Mouse (Mus musculus): ENCODE results near the gene Fbn1. TPM values are rescaled to one million over a fixed set of nuclear protein-coding genes. Genes with fewer than 3 reads are reported as not detected.

The Fbn1 gene
- total RNA-seq, 4 experiments from 2014 or later, result 11.4 to 25.4 (median 14.2) TPM

DNA sequence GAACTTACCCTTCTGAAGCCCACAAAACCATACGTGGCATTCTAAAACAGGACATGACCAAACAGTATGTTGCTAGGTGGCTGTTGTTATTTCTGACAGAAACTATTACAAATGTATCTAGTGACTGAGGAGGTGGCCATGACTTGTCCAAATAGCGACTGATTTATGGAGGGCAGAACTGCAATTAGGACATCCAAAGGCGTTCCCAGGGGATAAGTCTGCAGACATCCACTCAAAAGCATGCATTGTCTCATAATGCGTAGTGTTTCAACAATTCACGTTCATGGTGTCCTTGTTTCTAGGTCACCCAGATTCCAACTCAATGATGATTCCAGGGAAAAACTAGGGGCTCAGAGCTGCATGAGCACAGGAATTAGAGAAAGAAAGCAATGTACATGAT lies 53.0 kb downstream of the Fbn1 start:
- peak; percentile 59 for DNase-seq

DNA sequence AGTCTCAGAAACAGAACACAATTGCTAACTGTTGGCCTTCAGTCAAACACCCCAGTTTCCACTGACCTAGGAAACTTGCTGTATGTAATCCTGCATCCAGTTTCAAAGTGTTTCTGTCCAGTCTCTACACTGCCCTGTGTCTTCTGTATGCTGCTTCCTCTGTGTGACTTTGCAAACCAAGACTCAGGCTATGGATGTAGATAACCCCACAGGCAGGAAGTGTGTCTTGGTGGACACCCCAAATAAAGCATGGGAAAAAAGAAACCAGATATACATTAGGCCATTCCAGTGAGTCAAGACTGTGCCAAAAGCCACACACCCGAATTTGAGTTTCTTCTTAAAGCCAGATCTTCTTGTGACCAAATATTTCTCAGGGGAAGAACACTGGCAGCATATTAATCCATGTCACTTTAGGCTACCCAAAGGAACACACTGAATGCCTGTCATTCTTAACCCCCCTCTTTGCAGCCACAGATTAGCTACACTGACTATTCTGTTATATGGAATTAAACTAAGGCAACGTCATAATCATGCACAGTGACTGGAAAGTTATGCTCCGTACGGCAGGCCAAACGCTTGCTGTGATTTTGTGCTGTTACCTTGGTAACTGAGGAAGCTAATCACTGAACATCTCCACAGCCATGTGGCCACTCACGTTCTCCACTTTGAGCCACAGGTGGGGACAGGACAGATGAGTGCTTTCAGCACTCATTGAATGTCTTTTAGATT lies 55.3 kb downstream of the Fbn1 start:
- DNase-seq, result no peak

DNA sequence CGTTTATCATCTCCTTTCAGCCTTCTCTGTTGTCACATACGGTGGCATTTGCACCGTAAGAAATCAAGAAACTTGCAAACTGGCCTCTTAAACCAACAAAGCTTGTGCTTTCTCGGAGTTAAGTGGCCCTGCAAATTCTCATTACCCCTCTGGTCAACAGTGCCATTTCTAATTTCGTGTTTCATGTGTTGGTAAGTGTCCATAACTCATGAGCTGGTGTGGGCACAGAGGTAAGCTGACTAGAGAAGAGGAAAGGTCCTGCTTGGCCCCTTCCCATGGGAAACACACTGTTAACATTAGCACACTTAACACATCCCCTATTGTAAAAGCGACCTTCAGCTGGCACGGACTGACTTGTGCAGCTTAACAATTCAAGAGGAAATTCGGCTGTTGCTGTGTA lies 58.4 kb downstream of the Fbn1 start:
- no peak for DNase-seq

DNA sequence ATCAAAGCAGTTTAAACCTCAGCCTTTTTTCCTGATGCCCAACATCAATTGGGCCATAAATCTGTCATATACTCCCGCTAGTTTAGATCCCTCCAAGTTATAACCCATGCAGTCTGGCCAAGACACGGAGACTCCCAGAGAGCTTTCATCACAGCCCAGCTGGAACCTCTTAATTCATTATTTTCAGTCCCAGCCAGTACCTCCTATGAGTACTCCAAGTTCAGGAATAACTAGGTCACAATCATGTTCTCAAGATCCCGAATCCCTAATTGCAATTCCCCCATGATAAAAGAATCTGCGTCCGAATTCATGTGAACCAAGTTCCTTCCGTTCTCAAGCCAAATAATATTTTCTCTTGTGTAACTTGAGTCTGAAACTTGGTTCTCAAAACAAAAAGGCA lies 58.9 kb downstream of the Fbn1 start:
- DNase-seq, result no peak

DNA sequence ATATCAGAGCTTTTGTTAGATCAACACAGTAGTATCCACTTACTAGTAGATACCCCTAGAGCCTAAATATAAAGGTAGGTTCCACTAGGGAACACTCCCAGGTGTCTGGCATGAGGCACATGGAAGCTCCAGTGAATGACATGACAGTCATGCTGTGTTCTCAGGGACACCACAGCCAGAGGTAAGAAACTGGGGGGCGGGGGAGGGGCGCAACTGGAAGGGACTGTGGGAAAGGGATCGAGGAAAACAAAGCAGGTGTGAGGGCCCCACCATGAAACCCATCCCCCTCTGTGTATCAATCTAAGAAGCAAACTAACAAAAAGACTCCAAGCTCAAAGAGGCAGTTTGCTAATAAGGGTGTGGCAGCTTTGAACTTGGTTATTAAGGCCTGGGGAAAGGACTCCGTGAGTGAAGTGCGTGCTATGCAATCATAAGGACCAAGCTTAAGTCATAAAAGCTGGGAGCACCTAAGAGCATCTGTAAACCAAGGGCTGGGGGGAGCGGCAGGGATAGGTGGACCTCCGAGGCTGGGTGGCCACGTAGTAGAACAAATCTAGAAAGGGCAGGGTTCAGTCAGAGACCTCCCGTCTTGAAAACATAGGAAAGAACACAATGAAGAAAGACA lies 60.4 kb downstream of the Fbn1 start:
- no peak for DNase-seq

DNA sequence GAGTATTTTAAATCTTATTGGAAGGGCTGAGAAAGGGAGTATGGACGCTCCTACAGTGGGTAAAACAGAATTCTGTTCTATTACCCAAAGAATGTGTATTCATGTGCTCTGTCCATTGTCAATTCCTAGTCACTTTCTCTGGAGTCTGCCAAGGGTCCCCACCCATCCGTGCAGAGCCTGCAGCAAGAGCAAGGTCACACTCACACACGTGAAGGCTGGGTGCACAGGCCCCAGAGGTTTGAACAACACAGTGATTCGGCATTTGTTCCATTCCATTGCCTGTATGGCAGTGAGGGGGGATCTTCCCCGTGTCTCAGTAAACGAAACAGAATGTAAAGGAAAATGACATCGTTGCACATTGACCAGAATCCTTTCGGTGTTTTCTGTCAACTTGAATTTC lies 69.4 kb downstream of the Fbn1 start:
- no peak for DNase-seq

DNA sequence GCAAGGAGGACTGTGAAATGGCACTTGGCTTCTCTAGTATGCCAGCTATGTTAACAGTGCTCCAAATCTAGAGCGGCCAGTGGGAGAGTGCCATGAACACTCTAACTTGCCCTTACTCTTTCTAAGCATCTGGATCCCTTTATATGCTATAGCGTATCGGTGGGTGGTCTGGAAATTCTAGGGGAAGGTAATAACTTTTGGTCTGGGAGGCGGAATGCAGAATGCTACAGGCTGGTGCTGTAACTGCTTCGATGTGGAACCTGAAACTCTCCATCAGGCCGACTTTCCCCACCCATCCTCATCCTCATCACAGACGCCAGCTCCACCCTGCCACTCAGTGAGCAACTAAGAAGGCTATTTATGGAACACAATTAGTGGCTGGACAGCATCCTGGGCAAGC lies 71.6 kb downstream of the Fbn1 start:
- DNase-seq, result no peak

DNA sequence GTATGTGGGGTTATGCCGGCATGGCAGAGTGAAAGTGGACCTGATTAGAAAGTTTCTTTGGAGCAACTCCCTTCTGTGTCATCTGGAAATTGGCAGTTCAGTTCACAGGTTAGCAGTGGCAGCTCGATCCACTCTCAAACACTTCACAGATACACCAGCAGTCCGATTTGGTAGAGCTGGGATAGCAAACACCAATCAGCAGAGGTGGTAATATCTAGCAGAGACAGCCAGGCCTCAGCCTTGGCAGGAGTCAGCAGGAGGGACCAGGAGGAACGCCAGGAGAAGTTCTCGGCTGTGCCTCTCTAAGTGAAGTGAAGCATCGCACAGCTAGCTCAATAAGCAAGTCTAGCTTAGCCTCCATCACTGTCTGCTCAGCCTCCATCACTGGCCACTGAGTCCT lies 74.3 kb downstream of the Fbn1 start:
- no peak for DNase-seq

DNA sequence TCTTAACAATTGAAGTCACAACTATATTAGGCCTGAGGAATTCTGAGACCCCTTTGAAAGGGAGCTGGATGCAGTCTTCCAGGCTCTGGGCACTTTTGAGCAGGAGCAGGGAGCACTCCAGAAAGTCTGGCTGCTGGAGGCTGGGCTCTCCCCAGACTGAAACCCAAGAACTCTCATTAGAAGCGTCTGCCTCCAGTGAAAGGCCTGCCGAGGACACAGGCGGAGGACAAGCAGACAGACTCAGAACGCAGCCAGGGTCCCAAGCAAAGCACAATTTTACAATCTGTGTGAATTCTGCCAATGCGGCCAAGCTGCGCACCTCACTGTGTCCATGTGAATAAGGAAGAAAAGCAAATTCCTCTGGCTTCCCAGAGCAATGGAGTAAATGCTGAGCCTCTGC lies 76.3 kb downstream of the Fbn1 start:
- DNase-seq, result no peak

DNA sequence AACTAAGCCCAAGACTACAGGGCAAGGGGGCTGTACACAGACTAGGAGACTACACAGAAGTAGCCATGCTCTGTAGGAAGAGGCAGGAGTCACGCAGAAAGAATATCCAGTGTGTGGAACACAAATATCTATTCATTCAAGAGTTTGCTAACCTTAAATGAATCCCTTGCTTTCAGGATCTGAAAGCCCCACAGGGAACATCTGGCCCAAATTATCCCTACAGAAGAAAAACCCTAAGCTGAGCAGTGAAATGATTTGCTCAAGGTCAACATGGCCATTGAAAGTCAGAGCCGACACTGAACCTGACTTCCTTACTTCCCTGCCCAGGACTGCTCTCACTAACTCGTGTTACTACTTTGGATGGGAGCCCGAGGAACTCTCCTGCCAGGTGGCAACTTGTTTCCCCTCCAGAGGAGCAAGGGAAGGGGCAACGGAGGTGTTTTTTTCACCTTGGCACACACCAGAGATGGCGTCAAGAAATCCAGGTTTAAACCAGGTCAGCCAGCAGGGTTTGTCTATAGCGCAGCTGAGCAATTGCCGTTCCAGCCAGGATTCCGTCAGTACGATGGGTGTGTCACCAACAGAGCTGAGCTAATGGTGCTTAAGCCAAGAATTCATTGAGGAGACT lies 78.9 kb downstream of the Fbn1 start:
- no peak for DNase-seq

DNA sequence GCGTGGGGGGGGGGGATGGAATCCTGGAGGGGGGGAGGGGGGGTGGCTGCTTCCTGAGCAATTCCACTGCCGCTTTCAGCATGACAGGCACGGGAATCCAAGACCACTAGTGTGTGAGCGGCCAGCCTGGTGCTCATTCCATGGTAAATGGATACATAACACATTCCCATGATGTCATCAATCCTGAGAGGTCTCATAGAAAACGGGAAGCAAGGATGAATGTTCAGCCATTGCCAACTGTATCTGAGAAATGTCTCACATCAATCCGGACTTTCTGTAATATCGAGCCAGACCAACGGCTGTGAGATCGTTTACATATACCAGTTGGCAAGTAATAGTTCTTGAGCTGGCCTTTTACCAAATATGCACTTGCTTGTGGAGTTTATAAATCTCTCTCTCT lies 87.2 kb downstream of the Fbn1 start:
- no peak for DNase-seq

DNA sequence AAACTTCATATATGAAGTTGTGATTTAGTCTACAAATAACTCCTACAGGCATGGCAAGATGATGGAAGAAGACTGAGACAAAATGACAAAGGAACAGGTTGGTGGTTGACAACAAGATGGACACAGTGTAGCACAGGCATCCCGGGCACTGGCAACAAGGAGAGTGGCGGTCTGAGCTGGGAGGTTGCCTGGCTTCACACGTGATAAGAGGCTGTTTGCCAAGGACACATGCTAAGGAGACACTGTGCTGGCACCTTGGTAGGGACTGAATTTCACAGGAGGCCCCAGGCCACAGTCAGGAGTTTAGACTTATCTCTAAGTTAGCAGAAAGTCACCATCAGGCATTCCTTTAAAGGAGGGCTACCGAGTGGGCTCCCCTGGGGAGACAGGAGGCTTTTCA lies 88.1 kb downstream of the Fbn1 start:
- DNase-seq, result no peak

DNA sequence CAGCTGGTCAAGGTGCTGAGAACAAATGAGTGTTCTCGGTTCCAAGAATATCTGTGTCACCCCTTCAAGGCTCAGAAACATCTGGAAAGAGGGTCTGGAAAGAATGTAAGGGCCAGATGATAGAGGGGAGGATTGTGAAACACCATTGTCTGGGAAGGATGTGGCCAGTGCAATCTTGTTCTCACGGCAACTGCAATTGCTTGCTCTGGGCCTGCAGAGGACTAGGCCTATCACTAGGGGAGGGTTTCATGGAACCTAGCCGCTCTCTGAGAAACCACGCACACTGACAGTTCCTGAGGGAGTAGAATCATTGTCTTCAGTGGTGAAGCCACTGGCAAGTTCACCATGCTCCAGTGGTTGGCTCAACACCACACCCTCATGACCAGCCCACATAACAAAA lies 89.2 kb downstream of the Fbn1 start:
- DNase-seq, result no peak

DNA sequence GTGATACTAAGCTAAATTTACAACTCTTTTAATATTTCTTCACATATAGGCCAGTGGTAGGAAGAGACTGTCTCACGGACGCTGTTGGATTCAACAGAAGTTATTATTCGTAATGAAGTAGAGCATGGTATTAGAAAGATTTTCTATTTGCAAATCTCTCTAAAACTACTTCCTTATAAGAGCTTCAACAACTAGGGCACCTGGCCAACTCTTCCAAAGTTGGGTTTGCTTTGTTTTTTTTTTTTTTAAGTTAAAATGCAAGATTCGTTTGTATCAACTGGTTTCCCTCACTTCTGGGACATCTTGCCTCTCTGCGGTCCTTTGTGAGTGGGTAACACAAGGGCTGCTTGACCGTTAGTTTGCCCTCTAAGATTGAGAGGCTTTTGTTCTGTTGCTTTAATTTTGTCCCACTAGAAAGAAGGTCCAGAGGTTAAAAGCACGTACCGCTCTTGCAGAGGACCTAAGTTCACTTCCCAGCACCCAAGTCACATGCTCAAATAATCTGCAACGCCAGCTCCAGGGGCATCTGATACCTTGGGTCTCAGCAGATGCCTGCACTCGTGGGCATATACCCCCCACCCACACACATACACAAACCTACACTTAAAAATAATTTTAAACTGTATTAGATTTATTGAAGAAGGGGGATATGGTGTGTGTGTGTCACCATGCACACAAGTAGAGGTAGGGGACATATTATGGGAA lies 91.1 kb downstream of the Fbn1 start:
- DNase-seq, result no peak

DNA sequence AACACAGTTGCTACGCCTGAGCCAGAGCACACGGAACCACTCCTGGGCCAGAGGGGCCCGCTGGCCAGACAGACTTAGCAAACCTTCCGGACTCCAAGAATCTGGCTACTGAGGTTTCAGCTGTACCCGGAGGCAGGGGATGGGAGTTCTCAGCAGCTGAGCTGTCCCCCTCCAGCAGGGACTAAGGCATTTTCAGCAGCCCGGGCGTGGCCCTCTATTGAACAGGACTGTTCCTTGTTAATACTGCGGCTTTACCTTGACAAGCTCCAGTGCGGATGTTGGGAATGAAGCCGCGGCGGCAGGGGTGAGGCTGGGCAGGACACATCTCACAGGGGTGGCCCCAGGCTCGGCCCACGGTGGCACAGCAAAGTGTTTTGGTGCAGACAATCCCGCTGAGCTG lies 95.4 kb downstream of the Fbn1 start:
- no peak for DNase-seq

DNA sequence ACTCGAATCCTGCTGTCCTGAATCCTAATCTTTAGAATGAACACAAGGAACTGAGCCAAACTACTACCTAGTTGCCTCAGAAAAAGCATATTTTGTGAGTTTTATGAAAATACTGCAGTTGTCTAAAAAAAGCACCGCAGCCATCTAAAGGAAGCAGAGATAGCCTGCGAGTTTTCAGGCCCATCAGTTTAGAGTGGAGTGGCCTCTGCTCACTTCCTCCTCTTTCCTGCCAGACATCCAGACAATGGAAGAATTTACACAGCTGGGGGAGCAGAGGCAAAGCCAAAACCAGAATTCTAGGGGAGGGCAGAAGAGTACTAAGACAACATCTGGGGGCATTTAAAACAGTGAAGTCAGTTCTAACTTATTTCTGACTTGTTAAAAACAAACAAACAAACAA lies 96.0 kb downstream of the Fbn1 start:
- no peak for DNase-seq

DNA sequence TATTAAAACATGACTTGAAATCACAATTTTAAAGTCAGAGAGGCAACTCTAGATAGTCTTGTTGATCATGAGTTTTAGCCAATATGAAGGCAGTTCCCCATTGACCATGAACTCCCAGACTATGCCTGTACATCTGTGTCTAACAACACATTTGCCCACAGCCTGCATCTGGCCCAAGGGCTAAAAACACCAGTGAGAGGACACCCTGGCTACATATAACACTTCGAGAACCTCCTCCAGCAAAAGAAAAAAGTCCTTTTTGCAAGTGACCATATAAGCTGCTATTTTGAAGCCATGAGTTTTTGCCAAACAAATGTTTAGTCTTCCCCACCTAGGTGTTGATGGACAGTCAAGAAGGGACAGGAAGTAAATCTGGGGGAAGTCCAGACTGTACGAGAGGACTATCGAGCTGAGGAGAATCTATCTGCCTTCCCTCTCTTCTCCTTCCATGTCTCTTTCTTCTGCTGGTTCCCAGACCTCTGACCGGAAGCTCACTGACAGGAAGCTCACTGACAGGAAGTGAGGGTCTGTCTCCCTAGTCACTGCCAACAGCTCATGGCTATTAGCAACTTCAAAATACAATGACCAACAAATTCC lies 103.2 kb downstream of the Fbn1 start:
- no peak for DNase-seq

DNA sequence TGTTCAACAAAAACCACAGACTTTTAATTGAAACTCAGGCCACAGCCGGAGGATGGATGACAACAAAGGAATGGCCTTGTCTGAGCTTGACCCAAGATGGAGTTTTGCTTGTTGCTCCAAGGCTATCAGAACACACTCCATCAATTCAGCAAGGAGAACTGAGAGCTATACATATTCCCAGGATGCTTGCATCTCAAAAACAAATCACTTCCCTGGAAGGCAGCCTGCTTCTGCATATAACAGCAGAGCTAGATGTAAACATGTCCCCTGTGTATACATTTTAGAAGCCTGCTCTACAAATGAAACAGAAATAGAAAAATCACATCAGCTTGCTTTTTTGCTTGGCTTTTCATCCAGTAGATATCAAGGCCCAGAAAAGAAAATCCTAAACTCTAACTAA lies 105.5 kb downstream of the Fbn1 start:
- no peak for DNase-seq

DNA sequence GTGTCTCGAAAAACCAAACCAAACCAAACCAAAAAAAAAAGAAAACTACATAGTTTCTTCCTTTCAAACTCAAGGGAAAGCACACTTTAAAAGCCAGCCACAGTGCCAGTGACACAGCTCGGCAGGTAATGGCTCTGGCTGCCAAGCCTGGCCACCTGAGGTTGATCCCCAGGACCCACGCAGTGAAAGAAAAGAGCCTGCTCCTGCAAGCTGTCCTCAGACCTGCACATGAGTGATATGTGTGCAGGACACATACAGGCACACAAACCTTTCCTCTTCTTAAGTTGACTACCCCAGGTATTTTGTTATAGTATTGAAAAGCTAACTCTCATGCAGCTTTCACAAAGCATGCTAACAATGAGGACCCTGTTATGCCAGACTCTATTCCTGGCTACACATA lies 107.7 kb downstream of the Fbn1 start:
- DNase-seq, result no peak

DNA sequence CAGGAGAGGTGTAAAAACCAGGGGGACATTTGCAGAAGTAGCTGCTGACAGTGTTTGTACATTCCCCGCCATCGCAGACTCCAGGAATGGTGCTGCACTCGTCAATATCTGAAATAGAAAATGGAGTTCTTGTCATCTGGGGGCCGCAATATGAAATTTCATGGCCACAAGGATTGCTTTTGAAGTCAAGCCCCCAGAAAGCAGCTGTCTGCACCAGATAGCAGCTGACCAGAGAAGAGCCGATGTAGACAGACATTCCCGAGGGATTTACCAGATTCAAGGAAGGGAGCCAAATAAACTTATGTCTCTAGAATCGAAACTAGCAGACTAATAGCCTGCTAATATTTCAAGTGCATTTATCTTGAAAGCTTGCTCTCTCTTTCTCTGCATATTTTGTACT lies 110.0 kb downstream of the Fbn1 start:
- no peak for DNase-seq

DNA sequence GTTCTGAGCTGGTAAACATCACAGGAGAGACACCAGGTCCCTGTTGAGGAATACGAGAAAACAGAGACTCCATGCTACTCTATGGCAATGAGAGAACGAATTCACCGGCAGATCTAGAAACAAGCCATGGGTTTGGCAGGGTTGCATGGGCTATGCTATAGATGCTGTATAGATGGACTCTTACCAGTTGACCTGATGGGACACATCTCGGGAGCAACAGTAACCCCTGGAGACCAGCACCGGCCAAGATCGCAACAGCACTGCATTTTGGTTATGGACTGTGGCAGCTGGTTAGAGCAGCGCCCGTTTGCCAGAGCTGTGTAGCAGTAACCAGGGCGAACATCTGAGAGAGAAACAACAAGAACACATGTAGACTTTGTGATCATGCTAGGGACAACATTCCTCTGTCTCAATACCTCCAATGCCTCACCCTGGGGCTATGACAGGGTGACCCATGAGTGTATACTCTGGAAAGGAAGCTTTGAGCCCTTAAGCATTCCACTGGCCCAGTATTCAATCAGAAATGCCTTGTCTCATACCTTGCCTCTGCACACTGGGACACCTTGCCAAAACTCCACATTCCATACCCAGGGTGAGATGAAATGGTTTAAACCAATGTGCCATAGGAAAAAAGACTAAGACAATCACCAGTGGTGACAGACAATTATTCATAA lies 113.2 kb downstream of the Fbn1 start:
- DNase-seq, result no peak

DNA sequence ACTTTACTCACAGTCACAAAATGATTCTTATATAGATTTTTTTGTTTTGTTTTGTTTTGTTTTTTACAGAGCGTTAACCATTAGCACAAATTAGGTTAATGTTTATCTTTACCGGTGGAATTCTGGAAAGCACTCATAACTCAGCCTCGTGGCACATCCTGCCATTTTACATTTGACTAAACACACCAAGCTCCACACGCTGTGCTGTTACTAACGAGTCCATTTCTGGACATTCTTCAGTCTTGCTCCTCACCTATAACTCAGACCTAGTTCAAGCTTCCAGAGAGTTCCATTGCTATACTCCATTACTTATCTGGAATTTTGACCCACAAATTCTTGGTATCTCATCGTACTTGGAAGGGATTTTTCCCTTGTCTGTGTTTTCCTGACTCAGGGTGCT lies 116.2 kb downstream of the Fbn1 start:
- no peak for DNase-seq

DNA sequence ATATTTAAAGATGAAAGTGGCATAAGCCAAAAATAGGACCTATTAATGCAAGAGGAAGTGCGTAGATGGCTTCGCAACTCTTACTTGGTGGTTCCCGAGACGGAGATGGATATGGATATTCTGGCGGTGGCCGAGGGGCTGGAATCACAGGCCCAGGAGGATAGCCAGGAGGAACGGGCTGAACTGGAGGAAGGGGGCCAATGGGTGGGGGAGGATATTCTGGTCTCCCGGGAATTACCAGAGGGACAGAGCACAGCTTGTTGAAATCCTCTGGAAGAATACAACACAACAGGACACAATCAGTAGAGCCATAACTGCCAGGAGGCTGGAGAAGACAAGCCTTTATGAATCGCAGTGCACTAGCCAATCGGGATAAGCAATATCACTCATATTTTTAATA lies 118.0 kb downstream of the Fbn1 start:
- no peak for DNase-seq
